Mouse (Mus musculus) brain, embryonic 14.5 days (tissue): ENCODE data around the gene Amph. TPM values are rescaled to one million over a fixed set of nuclear protein-coding genes. Genes with fewer than 3 reads are reported as not detected.
A peak's percentile ranks its signal among the peaks of the same experiment; 100 is the strongest.
"Not testable (repeated sequence)": the region's sequence is repeated elsewhere in the genome, so short reads cannot be mapped to it uniquely, and the experiment has no call there.

Experiments used
- DNase-seq: peaks from one replicate; pipeline ENCODE4 v3.0.0-alpha.2; 2011; ENCODE audit warnings: low read depth
- CTCF ChIP-seq: fragments of 200-500 bp; IDR thresholded peaks from 2 replicates; pipeline ENCODE4 v1.5.1; 2012; ENCODE audit warnings: inconsistent platforms, mild to moderate bottlenecking, moderate library complexity, borderline replicate concordance; ENCODE audit not compliant: insufficient read depth, insufficient read length; ENCODE audit errors: extremely low read depth
- POLR2A ChIP-seq: fragments of 200-500 bp; IDR thresholded peaks from 2 replicates; pipeline ENCODE4 v1.6.1; 2012; ENCODE audit warnings: mild to moderate bottlenecking, inconsistent platforms, borderline replicate concordance; ENCODE audit not compliant: poor library complexity, insufficient read depth, insufficient read length, severe bottlenecking; ENCODE audit errors: extremely low read depth
- polyA plus RNA-seq: library from polyadenylated mRNA; depleted of rRNA; stranded (reverse); fragments of >200 nt; gene quantifications from 2 replicates; pipeline ENCODE4 v1.2.3, GENCODE M21; 2012; rRNA removed

The Amph gene
- polyA plus RNA-seq: 49.7 and 62.2 TPM in 2 replicates

DNA sequence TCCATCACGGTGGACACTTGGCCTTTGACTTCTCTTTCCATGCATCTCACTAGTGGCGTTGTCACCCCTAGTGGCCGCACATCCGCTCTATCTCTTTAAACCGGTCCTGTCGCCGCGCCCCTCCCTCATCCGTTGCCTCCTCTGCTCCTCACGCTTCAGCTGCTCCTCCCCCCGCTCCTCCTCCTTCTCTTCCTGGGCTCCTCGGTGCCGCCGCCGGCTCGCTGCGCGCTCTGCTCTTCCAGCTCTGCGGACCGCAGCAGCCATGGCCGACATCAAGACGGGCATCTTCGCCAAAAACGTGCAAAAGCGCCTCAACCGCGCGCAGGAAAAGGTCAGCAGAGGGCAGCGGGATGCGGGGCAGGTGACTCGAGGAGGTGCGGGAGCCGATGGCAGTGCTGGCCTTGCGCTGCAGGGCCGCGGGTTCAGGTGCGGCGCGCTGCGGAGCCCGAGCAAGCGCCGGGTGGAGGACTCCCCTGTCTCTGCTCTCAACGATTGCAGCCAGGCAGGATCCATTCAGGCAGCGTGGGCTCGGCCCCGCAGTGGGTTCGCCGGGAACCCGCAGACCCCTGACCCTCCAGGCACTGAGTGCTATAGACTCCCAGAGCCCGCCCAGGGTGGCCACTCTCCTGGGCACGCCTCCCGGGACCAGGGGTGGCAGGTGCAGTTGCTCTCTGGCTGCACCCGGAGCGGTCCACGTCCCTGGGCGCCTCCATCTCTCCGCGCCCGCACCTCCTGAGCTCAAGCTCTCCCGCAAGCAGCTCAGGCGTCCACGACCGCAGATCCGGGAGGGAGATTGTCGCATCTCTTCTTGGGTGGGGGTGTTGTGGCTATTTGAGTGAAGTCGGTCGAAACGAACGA lies at the start of gene Amph:
TSS of gene Amph (plus strand) at position 35 of the 858 bp plus-strand sequence.
- DNase-seq: peak; percentile 96
- TF ChIP-seq CTCF: peak; percentile 59; the same call in 1 of the 2 replicates
- TF ChIP-seq POLR2A: 0 out of 2 replicates have a peak, but pooled peaks have one; percentile 14

- TF ChIP-seq CTCF: no peak
- TF ChIP-seq POLR2A: no peak
- peak; percentile 5 for DNase-seq
Measured at GRCm38 (mm10) chr13:18903623-18904022, 44.4 kb upstream of the Amph start.

DNA sequence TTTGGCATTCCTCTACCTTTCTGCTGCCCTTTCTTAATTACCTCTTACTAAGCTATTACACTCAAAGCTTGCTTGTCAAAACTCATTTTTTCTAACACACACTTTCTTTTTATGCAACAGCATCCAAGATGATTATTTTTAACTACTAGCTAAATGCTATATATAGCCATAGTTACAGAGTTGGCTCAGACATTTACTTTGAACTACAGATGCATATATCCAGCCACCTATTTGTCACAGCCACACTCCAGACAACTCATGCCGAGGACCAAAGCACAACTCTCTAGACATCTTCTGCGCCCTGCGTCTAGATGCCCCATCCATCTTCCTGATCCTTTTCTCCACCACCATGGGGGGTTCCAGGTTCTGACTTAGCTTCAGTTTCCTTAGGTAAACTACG lies 33.2 kb upstream of the Amph start:
- no peak for TF ChIP-seq CTCF
- no peak for TF ChIP-seq POLR2A
- no peak for DNase-seq

GRCm38 (mm10) chr13:18933191-18933590 lies 14.8 kb upstream of the Amph start:
- not testable (repeated sequence) for DNase-seq

DNA sequence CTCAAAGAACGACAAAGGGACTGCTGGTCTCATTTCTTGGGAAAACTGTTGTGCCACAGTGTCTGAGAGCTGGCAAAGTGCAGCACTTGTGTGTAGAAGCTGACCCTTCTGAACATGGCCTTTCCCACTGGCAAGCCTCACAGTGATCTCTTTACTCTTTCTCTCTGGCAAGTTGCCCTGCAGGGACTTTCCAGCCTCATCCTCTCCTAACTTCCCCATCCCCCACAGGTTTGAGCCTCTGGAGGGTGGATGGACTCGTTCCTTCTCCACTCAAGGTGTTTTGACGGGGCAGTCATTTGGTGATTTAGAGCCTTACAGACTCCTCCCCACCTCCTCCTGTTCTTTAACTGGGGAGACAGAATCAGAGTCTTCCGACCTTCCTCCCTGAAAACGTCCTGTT lies 319 bp upstream of the Amph start:
- TF ChIP-seq CTCF (0 out of 2 replicates have a peak, but pooled peaks have one; percentile 0), POLR2A (no peak)
- no peak for DNase-seq

GRCm38 (mm10) chr13:18949029-18949350 lies 985 bp downstream of the Amph start:
- DNase-seq: no peak
- no peak for TF ChIP-seq POLR2A
- TF ChIP-seq CTCF: no peak

- TF ChIP-seq POLR2A (no peak), CTCF (no peak)
Measured at GRCm38 (mm10) chr13:18949626-18950200, 1.7 kb downstream of the Amph start.

GRCm38 (mm10) chr13:18953575-18953974 lies 5.6 kb downstream of the Amph start:
- peak; percentile 53 for DNase-seq
- TF ChIP-seq CTCF (no peak), POLR2A (no peak)

More at GRCm38 (mm10) chr13:18949626-18950200, 1.7 kb downstream of the Amph start:
- DNase-seq: no peak

- TF ChIP-seq CTCF (no peak), POLR2A (no peak)
- DNase-seq: peak; percentile 68
Measured at GRCm38 (mm10) chr13:18956065-18956913, 8.3 kb downstream of the Amph start.

GRCm38 (mm10) chr13:18957028-18957427 lies 9.0 kb downstream of the Amph start:
- TF ChIP-seq POLR2A: no peak
- TF ChIP-seq CTCF: no peak
- DNase-seq: no peak

DNA sequence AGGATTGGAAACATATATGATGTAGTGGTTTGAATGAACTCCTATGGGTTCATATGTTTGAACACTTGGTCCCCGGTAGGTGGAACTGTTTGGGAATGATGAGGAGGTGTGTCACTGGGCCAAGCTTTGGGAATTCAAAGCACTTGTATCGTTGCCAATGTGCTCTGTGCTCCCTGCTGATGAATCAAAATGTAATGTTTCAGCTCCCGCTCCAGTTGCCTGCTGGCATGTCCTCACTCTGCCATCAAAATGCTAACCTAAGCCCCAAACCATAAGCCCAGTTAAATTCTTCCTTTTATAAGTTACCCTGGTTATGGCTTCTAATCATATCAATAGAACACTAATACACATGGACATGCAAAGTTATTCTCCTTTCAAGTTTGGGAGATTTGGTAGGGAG lies 24.6 kb downstream of the Amph start:
- TF ChIP-seq POLR2A (no peak), CTCF (no peak)
- DNase-seq: no peak

DNA sequence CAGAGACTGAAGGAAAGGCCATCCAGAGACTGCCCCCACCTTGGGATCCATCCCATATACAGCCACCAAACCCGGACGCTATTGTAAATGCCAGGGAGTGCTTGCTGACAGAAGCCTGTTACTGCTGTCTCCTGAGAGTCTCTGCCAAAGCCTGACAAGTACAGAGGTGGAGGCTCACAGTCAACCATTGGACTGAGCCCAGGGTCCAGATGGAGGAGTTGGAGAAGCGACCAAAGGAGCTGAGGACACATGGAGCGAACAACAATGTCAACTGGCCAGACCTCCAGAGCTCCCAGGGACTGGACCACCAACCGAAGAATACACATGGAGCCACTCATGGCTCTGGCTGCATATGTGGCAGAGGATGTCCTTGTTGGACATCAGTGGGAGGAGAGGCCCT lies 26.3 kb downstream of the Amph start:
- no peak for TF ChIP-seq CTCF
- no peak for TF ChIP-seq POLR2A
- DNase-seq: no peak

GRCm38 (mm10) chr13:18987266-18987665 lies 39.3 kb downstream of the Amph start:
- TF ChIP-seq POLR2A: no peak
- no peak for TF ChIP-seq CTCF
- DNase-seq: no peak
